Mouse (Mus musculus) kidney, adult 10 weeks (tissue): ENCODE data around the gene Gm10842. TPM values are rescaled to one million over a fixed set of nuclear protein-coding genes. Genes with fewer than 3 reads are reported as not detected.

Source experiments
- polyA plus RNA-seq: library from polyadenylated mRNA; stranded (reverse); fragments of 350-450 nt; fragmentation: Illumina TruSeq; extraction: RNeasy Lipid Tissue Mini Kit (QIAGEN cat#74804); gene quantifications from one replicate; pipeline ENCODE4 v1.2.3, GENCODE M21; 2014; ENCODE audit warnings: low read depth, low replicate concordance

Gm10842 gene
- polyA plus RNA-seq, result not detected

GRCm38 (mm10) chr11:105146593-105146992, at the start of gene Gm10842:
Gene Gm10842 (plus strand): TSS chr11:105146893.

GRCm38 (mm10) chr11:105125735-105126519, 20.8 kb upstream of the Gm10842 start, which contains the start of gene Mettl2:
Gene Mettl2 (plus strand): TSS chr11:105126425.

DNA sequence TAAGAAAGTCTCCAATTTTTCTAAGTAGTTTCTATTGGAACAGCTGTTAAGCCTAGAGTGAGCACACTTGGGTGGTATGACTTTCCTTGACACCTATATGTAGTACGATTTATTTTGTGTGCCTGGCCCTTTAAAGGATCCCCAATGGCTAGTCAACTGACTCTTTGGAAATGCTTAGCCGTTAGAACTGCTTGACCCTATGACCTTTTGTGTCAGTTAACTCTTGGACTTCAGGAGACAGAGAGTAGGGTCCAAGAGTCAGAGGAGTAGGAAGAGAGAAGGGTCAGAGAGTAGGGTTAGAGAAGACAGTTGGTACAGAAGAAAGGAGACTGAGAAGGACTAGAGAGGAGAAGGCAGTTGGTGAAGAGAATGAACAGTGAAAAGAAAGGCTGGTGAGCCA, 31.8 kb downstream of the Gm10842 start, which contains the start of gene Tlk2:
Gene Tlk2, plus strand, starts transcription at position 292 of the 400 bp plus-strand sequence.

Other genes with a start within 250 kb of the Gm10842 start
- gene Efcab3, start 83.3 kb upstream of the Gm10842 start, polyA plus RNA-seq, result not detected
- gene Mettl2, start 20.5 kb upstream of the Gm10842 start, polyA plus RNA-seq, result 14.3 TPM
- gene Tlk2, start 31.9 kb downstream of the Gm10842 start, polyA plus RNA-seq, result 72.8 TPM
- gene Mrc2, start 145.8 kb downstream of the Gm10842 start, polyA plus RNA-seq, result 0.12 TPM